Mouse (Mus musculus) liver, adult 2 months (tissue): ENCODE measurements at regions not wholly inside any gene's neighbourhood (a gene's known extent, or its start where the extent isn't known, plus 50 kb on each side); places are given as distances from the start of the nearest gene placed in this dataset.

ENCODE experiments used
- CTCF ChIP-seq: fragments of 200-500 bp; IDR thresholded peaks from 2 replicates; pipeline ENCODE4 v1.5.1; 2011; ENCODE audit warnings: low read depth, low read length, control low read depth
- POLR2A ChIP-seq: fragments of 200-500 bp; IDR thresholded peaks from 2 replicates; pipeline ENCODE4 v1.6.1; 2011; ENCODE audit warnings: low read length, control low read depth; ENCODE audit not compliant: insufficient read depth; ENCODE audit errors: extremely low read depth

DNA sequence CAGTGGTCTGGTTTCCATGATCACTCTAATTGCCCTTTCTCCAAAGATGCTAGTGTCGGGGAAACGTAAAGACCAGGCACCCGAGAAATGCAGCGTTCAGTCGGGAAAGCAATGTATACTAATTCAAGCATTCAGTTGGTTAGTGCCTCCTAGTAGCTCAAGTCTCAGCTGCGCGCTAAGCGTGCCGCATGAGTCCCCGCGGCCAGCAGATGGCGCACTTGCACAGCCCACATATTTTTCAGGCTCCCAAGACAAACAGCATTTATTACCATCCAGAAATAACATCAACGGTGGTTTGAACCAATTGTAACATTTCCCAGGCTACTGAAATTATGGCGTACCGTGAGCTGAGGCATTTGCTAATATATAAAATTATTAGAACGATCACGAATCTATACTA, 222.3 kb downstream of the Brms1l start:
- no peak for TF ChIP-seq POLR2A
- peak; percentile 98 for TF ChIP-seq CTCF
